Mouse (Mus musculus): Measurements from ENCODE around the gene Hist1h2bc. TPM values are rescaled to one million over a fixed set of nuclear protein-coding genes. Genes with fewer than 3 reads are reported as not detected.
A peak's percentile ranks its signal among the peaks of the same experiment; 100 is the strongest.

Hist1h2bc gene
- polyA plus RNA-seq, 1 experiment: 55.8 TPM

DNA sequence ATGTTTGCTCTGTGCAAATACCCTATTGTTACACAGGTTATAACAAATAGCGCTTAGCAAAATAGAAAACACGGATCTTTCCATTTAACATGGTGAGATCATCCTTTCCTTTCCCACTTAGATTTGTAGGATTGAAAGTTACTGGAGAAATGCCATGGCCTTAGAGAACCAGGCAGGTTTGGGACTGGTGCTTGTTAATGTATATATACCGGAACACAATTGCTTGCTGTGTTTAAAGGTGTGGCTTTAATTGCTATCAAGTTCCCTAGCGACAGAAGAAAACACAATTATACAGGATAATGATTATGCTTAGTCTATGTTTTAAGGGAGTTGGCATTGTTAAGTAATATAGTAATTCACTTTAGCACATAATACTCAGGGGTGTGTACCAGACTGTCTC is 3.2 kb downstream of the Hist1h2bc start:
- TF ChIP-seq POLR2A (IDR thresholded peaks at IDR 0.05; ENCODE audit: borderline replicate concordance, low read depth, low read length) (no peak), CTCF (IDR thresholded peaks at IDR 0.05; ENCODE audit: low read depth, low read length) (no peak)
- H3K27ac ChIP-seq (ENCODE audit: insufficient read depth, low read depth, low read length): no peak overlapping the region
- H3K4me3 ChIP-seq (ENCODE audit: insufficient read depth, low read length): no peak overlapping the region
- H3K4me1 ChIP-seq (ENCODE audit: control insufficient read depth, insufficient read depth, low read length): peaks cover 26% of the 10 kb centered on the region

- H3K27ac ChIP-seq (ENCODE audit: insufficient read depth, low read depth, low read length): no peak overlapping the region
- TF ChIP-seq CTCF (IDR thresholded peaks at IDR 0.05; ENCODE audit: low read depth, low read length) (no peak), POLR2A (IDR thresholded peaks at IDR 0.05; ENCODE audit: borderline replicate concordance, low read depth, low read length) (no peak)
- peaks cover 19% of the 10 kb centered on the region for H3K4me1 ChIP-seq (ENCODE audit: control insufficient read depth, insufficient read depth, low read length)
- H3K4me3 ChIP-seq (ENCODE audit: insufficient read depth, low read length): no peak overlapping the region
Measured at GRCm38 (mm10) chr13:23687907-23688306, 3.9 kb downstream of the Hist1h2bc start.

DNA sequence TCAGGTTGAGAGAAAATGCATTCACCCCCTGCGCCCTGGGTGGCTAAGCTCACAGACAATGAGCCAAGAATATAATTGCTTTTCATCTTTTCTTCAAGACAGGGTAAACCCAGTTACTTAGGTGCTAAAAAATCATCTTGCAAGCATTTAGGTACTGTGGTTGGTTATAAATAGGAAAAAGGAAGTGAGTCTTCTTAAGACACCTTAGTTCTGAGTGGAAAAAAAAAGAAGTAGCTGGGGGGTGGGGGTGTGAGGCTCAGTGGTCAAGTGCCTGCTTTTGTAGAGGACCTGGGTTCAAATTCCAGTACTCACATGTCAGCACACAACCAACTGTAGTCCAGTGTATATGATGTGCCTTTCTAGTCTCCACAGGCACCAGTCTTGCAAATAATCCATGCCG is 5.0 kb downstream of the Hist1h2bc start:
- peaks cover 19% of the 10 kb centered on the region for H3K4me1 ChIP-seq (ENCODE audit: control insufficient read depth, insufficient read depth, low read length)
- no peak overlapping the region for H3K27ac ChIP-seq (ENCODE audit: insufficient read depth, low read depth, low read length)
- H3K4me3 ChIP-seq (ENCODE audit: insufficient read depth, low read length): no peak overlapping the region
- TF ChIP-seq CTCF (IDR thresholded peaks at IDR 0.05; ENCODE audit: low read depth, low read length): no peak
- no peak for TF ChIP-seq POLR2A (IDR thresholded peaks at IDR 0.05; ENCODE audit: borderline replicate concordance, low read depth, low read length)

- no peak overlapping the region for H3K27ac ChIP-seq (ENCODE audit: insufficient read depth, low read depth, low read length)
- H3K4me1 ChIP-seq (ENCODE audit: control insufficient read depth, insufficient read depth, low read length): peaks cover 19% of the 10 kb centered on the region
- H3K4me3 ChIP-seq (ENCODE audit: insufficient read depth, low read length): no peak overlapping the region
- TF ChIP-seq POLR2A (IDR thresholded peaks at IDR 0.05; ENCODE audit: borderline replicate concordance, low read depth, low read length) (no peak), CTCF (IDR thresholded peaks at IDR 0.05; ENCODE audit: low read depth, low read length) (no peak)
Measured at GRCm38 (mm10) chr13:23689459-23689858, 5.5 kb downstream of the Hist1h2bc start.

DNA sequence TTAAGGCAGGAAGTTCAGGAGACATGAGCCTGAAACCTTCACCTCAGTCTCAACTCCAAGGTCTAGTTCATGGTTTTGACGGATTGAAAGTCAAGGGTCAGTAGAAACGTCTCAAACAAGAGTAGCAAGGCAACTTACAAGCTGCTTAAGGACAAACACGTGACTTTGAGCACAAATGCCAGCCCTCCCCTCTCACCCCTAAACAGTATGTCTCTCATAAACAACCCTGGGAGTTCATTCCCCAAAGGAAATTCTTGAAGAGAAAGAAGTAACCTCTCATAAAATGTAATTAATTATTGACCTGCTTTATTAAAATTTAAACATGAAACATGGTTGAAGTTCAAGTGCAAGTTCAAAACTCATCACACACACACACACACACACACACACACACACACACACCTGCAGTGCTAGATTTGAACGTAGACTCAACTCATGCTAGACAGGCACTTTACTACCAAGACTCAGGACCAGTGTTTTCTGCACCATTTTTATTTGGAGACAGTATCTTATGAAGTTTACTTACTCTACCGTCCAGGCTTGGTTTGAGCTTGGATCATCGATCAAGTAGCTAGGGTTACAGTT is 9.9 kb downstream of the Hist1h2bc start:
- peaks cover 20% of the 10 kb centered on the region for H3K4me1 ChIP-seq (ENCODE audit: control insufficient read depth, insufficient read depth, low read length)
- no peak for TF ChIP-seq CTCF (IDR thresholded peaks at IDR 0.05; ENCODE audit: low read depth, low read length)
- TF ChIP-seq POLR2A (IDR thresholded peaks at IDR 0.05; ENCODE audit: borderline replicate concordance, low read depth, low read length): no peak
- H3K27ac ChIP-seq (ENCODE audit: insufficient read depth, low read depth, low read length): no peak overlapping the region
- H3K4me3 ChIP-seq (ENCODE audit: insufficient read depth, low read length): no peak overlapping the region

GRCm38 (mm10) chr13:23694956-23695355 is 11.0 kb downstream of the Hist1h2bc start:
- no peak overlapping the region for H3K4me3 ChIP-seq (ENCODE audit: insufficient read depth, low read length)
- H3K27ac ChIP-seq (ENCODE audit: insufficient read depth, low read depth, low read length): no peak overlapping the region
- H3K4me1 ChIP-seq (ENCODE audit: control insufficient read depth, insufficient read depth, low read length): peaks cover 14% of the 10 kb centered on the region
- no peak for TF ChIP-seq CTCF (IDR thresholded peaks at IDR 0.05; ENCODE audit: low read depth, low read length)
- no peak for TF ChIP-seq POLR2A (IDR thresholded peaks at IDR 0.05; ENCODE audit: borderline replicate concordance, low read depth, low read length)

DNA sequence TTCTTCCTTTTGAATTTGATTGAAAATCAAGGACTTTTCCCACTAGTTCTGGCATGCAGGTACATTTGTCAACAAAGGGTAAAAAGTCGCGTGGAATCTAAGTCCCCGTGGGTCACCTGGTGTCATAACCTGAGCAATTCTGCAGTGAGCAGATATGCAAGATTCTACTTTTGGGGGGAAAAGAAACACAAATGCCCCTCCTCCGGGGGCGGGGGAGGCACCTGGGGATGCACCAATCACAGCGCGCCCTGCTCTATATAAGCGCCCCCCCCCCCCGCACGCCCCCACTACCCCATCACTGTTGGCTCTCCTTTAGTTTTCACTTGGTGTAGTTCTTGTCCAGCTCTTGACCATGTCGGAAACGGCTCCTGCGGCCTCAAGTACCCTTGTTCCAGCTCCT is 11.5 kb downstream of the Hist1h2bc start, which contains the start of gene Hist1h1t:
Hist1h1t (plus strand) TSS at position 301 of the 400 bp plus-strand sequence.
- Histone ChIP-seq H3K4me1 (ENCODE audit: control insufficient read depth, insufficient read depth, low read length) (peaks cover 14% of the 10 kb centered on the region), H3K4me3 (ENCODE audit: insufficient read depth, low read length) (no peak within 1 kb of the TSS)
- TF ChIP-seq CTCF (IDR thresholded peaks at IDR 0.05; ENCODE audit: low read depth, low read length) (no peak), POLR2A (IDR thresholded peaks at IDR 0.05; ENCODE audit: borderline replicate concordance, low read depth, low read length) (no peak)

GRCm38 (mm10) chr13:23696061-23696474 is 12.1 kb downstream of the Hist1h2bc start:
- TF ChIP-seq POLR2A (IDR thresholded peaks at IDR 0.05; ENCODE audit: borderline replicate concordance, low read depth, low read length) (no peak), CTCF (IDR thresholded peaks at IDR 0.05; ENCODE audit: low read depth, low read length) (no peak)
- no peak overlapping the region for H3K27ac ChIP-seq (ENCODE audit: insufficient read depth, low read depth, low read length)
- H3K4me1 ChIP-seq (ENCODE audit: control insufficient read depth, insufficient read depth, low read length): peaks cover 14% of the 10 kb centered on the region
- H3K4me3 ChIP-seq (ENCODE audit: insufficient read depth, low read length): no peak overlapping the region

More for the DNA sequence above, 11.5 kb downstream of the Hist1h2bc start, which contains the start of gene Hist1h1t:
- no peak within 1 kb of the TSS for H3K27ac ChIP-seq (ENCODE audit: insufficient read depth, low read depth, low read length)

GRCm38 (mm10) chr13:23697491-23698299 is 13.7 kb downstream of the Hist1h2bc start:
- peak overlapping the region; percentile 60 for H3K27ac ChIP-seq (ENCODE audit: insufficient read depth, low read depth, low read length)
- peak overlapping the region; percentile 49 for H3K4me3 ChIP-seq (ENCODE audit: insufficient read depth, low read length)
- no peak for TF ChIP-seq POLR2A (IDR thresholded peaks at IDR 0.05; ENCODE audit: borderline replicate concordance, low read depth, low read length)
- TF ChIP-seq CTCF (IDR thresholded peaks at IDR 0.05; ENCODE audit: low read depth, low read length): no peak
- peaks cover 16% of the 10 kb centered on the region for H3K4me1 ChIP-seq (ENCODE audit: control insufficient read depth, insufficient read depth, low read length)

GRCm38 (mm10) chr13:23698300-23698693 is 14.3 kb downstream of the Hist1h2bc start, which contains the start of gene Hist1h4c:
Hist1h4c (minus strand) TSS chr13:23698454.
- Histone ChIP-seq H3K27ac (ENCODE audit: insufficient read depth, low read depth, low read length) (peak within 1 kb of the TSS; percentile 63), H3K4me1 (ENCODE audit: control insufficient read depth, insufficient read depth, low read length) (peaks cover 21% of the 10 kb centered on the region), H3K4me3 (ENCODE audit: insufficient read depth, low read length) (peak within 1 kb of the TSS; percentile 49)
- TF ChIP-seq CTCF (IDR thresholded peaks at IDR 0.05; ENCODE audit: low read depth, low read length) (no peak), POLR2A (IDR thresholded peaks at IDR 0.05; ENCODE audit: borderline replicate concordance, low read depth, low read length) (peak; percentile 97)
